Mouse (Mus musculus) kidney, embryonic 15.5 days (tissue): ENCODE measurements around the gene Efcab7. TPM values are rescaled to one million over a fixed set of nuclear protein-coding genes. Genes with fewer than 3 reads are reported as not detected.
A peak's percentile ranks its signal among the peaks of the same experiment; 100 is the strongest.

ENCODE experiments used
- ATAC-seq: fragments of 200-750 bp; cut with Nextera tagmentation; replicated peaks from 2 replicates; pipeline ENCODE4 v1.8.0; 2017; ENCODE audit warnings: moderate TSS enrichment; ENCODE audit not compliant: low FRiP score
- H3K27ac ChIP-seq: fragments of 300-500 bp; sonication (generic); 2 replicates; pipeline ENCODE4 v1.5.1; 2015; ENCODE audit warnings: mild to moderate bottlenecking, inconsistent platforms
- H3K27me3 ChIP-seq: fragments of 300-500 bp; sonication (generic); 2 replicates; pipeline ENCODE4 v1.6.1; 2015; ENCODE audit warnings: inconsistent platforms
- H3K36me3 ChIP-seq: fragments of 300-500 bp; sonication (generic); 2 replicates; pipeline ENCODE4 v1.6.1; 2015; ENCODE audit warnings: inconsistent platforms
- H3K4me1 ChIP-seq: fragments of 300-500 bp; sonication (generic); 2 replicates; pipeline ENCODE4 v1.6.1; 2015; ENCODE audit warnings: inconsistent platforms
- H3K4me2 ChIP-seq: fragments of 300-500 bp; sonication (generic); 2 replicates; pipeline ENCODE4 v1.6.1; 2015; ENCODE audit warnings: moderate library complexity, mild to moderate bottlenecking, inconsistent platforms
- H3K4me3 ChIP-seq: fragments of 300-500 bp; sonication (generic); replicated peaks from 2 replicates; pipeline ENCODE4 v1.5.1; 2015; ENCODE audit warnings: mild to moderate bottlenecking, inconsistent platforms
- H3K9ac ChIP-seq: fragments of 300-500 bp; sonication (generic); 2 replicates; pipeline ENCODE4 v1.6.1; 2015; ENCODE audit warnings: mild to moderate bottlenecking, inconsistent platforms
- H3K9me3 ChIP-seq: fragments of 300-500 bp; sonication (generic); replicated peaks from 2 replicates; pipeline ENCODE4 v1.6.1; 2016; ENCODE audit warnings: inconsistent platforms
- WGBS: fragments of 180-500 bp; shearing (Covaris S2); methylation state at CpG from one replicate; pipeline ENCODE4 v1.1.7; 2015; ENCODE audit warnings: mixed read lengths; 5-methylcytosine and 5-hydroxymethylcytosine counted together
- polyA plus RNA-seq: library from polyadenylated mRNA; unstranded; fragments of >200 nt; fragmentation: Nextera tagmentation; extraction: Ambion mirVana; gene quantifications from 2 replicates; pipeline ENCODE4 v1.2.1, GENCODE M21; 2015

The Efcab7 gene
- polyA plus RNA-seq, result 21.3 and 24.1 TPM in 2 replicates

DNA sequence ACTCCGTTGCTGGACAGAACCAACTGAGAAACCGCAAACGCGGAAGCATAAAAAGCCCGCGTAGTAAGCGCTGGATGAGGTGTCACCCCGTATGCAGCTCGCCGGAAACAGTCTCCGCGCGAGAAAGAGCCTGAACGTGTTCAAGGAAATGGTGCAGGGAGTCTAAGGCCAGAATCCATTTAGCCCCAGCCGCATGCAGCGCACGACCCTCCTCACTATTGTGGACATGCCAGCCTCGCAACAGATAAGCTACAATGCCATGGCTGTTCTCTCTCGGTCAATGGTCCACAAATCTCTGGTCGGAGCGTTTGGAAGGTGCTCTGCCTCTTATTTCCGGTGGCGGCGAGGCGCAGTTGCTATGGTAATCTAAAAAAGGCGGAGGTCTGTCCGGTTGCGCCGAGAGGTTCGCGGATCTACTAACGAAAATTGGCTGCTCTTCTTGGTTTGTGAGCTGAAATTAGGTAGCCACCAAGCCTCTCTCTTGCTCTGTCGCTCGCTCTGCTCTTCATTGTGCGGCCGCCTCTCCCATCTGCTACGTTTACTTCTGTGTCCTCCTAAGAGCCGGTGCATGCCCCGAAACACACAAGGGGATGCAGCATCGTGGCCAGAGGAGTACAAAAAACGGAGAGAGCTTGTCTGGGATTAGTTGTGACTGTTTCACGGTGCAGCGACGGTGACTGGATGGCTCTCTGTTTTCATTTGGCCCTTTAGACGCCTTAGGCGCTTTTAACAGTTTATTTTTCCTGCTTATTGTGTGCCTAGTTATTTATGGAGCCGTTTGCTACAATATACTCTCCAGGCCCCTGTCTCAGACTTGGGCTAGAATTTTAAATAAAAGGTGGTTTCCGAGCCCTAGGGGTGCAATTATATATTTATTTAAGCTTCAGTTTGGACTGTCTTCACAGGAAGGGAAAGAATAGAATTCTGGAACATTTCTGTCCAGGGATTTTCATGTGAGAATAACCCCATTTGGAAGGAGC, at the start of gene Efcab7:
Efcab7 (plus strand) TSS at position 105 of the 980 bp plus-strand sequence.
- peak within 1 kb of the TSS; percentile 75 for H3K4me2 ChIP-seq
- ATAC-seq, result peak; percentile 95
- 0 out of 2 replicates have a peak, but pooled peaks cover 6% of the 10 kb centered on the region for H3K36me3 ChIP-seq
- no peaks in the 10 kb centered on the region for H3K27me3 ChIP-seq
- peak within 1 kb of the TSS; percentile 73 for H3K9ac ChIP-seq
- no peaks in the 10 kb centered on the region for H3K9me3 ChIP-seq
- peak within 1 kb of the TSS; percentile 85 for H3K4me3 ChIP-seq
- H3K27ac ChIP-seq, result peak within 1 kb of the TSS; percentile 93
- peaks cover 12% of the 10 kb centered on the region for H3K4me1 ChIP-seq
- under 1% methylated on average over 48 of the region's 48 CpGs for WGBS

DNA sequence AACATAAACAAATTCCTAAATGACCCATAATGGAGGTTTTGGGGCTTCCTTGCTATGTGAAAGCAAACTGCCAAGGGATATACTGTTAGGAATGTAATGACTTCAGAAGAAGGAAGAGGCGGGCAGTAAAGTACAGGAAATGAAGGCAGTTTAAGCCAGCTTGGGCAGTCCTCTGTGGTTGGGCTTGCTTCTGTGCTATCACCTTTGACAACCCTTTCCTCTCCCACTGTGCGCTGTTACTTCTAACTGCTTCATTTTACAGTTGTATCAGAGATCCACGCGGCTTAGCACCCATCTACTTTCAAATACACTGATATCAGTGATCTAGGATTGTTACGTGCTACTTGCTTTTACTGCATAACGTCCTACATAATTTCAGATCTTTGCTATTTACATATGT, 36.6 kb upstream of the Efcab7 start:
- no peak overlapping the region for H3K27ac ChIP-seq
- WGBS, result 84% methylated on average over 6 of the region's 6 CpGs
- no peaks in the 10 kb centered on the region for H3K27me3 ChIP-seq
- no peaks in the 10 kb centered on the region for H3K9me3 ChIP-seq
- H3K4me2 ChIP-seq, result no peak overlapping the region
- H3K4me3 ChIP-seq, result no peak overlapping the region
- no peaks in the 10 kb centered on the region for H3K4me1 ChIP-seq
- peaks cover 10% of the 10 kb centered on the region; the same call in 1 of the 2 replicates for H3K36me3 ChIP-seq
- ATAC-seq, result no peak
- no peak overlapping the region for H3K9ac ChIP-seq

DNA sequence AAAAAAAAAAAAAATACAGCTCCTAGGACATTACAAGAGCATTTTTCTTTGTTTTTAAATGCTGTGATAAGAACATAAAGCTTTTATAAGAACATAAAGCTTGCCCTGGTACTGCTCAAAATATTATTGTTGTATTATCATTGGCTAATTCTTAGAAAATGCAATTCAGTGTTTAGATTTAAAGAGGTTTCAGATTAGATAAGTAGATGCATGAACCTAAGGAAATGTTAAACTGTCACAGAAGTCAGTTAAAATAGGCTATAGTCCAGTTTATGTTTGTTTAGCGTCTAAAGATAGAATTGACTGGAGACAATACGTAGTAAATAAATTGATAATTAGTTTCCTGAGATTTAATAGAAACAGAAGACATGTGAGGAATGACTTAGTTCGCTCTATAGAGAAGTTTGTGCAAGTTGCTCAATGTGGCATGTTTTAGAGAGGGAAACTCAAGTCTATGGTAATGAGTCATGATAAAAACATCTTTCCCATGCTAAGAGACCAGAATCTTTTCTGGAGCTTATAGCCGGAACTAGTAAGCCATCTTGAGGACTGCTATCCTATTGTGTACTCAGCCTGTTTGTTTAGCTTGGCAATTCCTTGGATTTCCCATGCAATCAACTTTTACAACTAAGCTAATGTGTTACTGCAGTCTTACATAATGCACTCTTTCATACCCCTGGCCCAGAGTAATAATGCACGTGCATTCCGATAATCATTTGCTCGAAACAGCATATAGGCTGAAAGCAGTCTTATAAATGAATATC, 12.1 kb upstream of the Efcab7 start:
- Histone ChIP-seq H3K27ac (no peak overlapping the region), H3K4me1 (no peaks in the 10 kb centered on the region), H3K4me3 (no peak overlapping the region), H3K9ac (no peak overlapping the region), H3K4me2 (no peak overlapping the region), H3K36me3 (no peaks in the 10 kb centered on the region), H3K27me3 (no peaks in the 10 kb centered on the region), H3K9me3 (no peaks in the 10 kb centered on the region)
- no peak for ATAC-seq
- WGBS, result 83% methylated on average over 7 of the region's 7 CpGs

DNA sequence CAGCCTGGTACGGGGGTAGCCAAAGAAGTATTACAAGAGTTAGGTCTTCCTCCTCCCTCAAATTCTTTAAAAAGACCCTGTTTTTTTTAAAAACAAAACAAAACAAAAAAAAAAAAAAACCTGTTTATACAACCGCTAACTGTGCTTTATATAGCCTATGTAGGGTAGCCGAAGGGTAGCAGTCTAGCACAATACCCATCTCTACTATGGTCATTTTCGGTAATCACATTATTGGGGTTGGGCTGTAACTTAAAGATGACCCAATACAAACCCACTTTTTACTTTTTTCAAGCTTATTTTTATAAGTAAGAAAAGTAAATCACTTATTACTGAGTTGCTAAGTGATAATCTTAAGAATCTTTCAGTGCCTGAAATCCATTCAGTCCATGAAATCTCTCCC, 661 bp upstream of the Efcab7 start:
- H3K4me2 ChIP-seq, result peak overlapping the region; percentile 75
- peaks cover 12% of the 10 kb centered on the region for H3K4me1 ChIP-seq
- peak overlapping the region; percentile 73; the same call in 1 of the 2 replicates for H3K9ac ChIP-seq
- no peak for ATAC-seq
- H3K4me3 ChIP-seq, result peak overlapping the region; percentile 85
- 47% methylated on average over 4 of the region's 4 CpGs for WGBS
- 0 out of 2 replicates have a peak, but pooled peaks cover 6% of the 10 kb centered on the region for H3K36me3 ChIP-seq
- no peaks in the 10 kb centered on the region for H3K9me3 ChIP-seq
- no peak overlapping the region for H3K27ac ChIP-seq
- H3K27me3 ChIP-seq, result no peaks in the 10 kb centered on the region

DNA sequence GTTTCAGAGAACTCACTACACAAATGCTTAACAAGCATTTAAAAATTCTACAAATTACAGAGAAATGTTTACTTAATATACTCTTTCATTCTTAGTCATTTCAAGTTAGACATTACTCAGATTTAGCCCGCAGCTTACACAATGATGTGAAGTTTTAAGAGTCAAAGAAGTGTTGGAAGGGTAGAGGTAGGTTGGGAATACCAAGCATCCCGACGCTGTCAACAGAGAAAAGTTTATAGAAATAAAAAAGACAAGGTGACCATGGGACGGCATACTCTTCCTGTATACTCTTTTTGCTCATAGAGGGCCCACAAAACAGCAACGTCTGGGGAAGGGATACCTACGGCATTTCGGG, 282 bp upstream of the Efcab7 start:
- no peak for ATAC-seq
- peak overlapping the region; percentile 85 for H3K4me3 ChIP-seq
- H3K27ac ChIP-seq, result 0 out of 2 replicates have a peak overlapping the region, but pooled peaks have one; percentile 93
- no peaks in the 10 kb centered on the region for H3K9me3 ChIP-seq
- peak overlapping the region; percentile 73 for H3K9ac ChIP-seq
- peaks cover 12% of the 10 kb centered on the region for H3K4me1 ChIP-seq
- H3K27me3 ChIP-seq, result no peaks in the 10 kb centered on the region
- WGBS, result under 1% methylated on average over 7 of the region's 7 CpGs
- 0 out of 2 replicates have a peak, but pooled peaks cover 6% of the 10 kb centered on the region for H3K36me3 ChIP-seq
- H3K4me2 ChIP-seq, result peak overlapping the region; percentile 75

DNA sequence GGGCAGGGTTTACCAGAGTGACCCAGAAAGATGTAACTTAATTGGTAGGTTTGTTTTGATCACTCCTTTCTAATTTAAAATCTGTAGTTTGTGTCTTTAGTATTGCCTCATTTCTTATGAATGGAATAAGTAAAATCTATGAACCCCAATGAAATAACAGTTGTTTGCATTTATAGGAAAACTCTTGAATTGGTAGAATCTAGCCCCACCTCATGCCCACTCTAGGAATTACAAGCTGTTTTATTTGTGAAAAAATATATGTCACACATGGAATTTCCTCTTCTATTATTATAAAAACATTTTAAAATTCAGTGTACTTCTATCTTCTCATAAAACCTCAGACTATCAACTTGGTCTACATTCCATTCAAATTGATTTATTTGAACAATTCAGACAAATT, 52.9 kb downstream of the Efcab7 start:
- H3K27me3 ChIP-seq, result no peaks in the 10 kb centered on the region
- no peaks in the 10 kb centered on the region for H3K9me3 ChIP-seq
- H3K9ac ChIP-seq, result no peak overlapping the region
- H3K36me3 ChIP-seq, result 0 out of 2 replicates have a peak, but pooled peaks cover 6% of the 10 kb centered on the region
- no peak overlapping the region for H3K27ac ChIP-seq
- no peaks in the 10 kb centered on the region for H3K4me1 ChIP-seq
- ATAC-seq, result no peak
- H3K4me3 ChIP-seq, result no peak overlapping the region
- H3K4me2 ChIP-seq, result no peak overlapping the region

DNA sequence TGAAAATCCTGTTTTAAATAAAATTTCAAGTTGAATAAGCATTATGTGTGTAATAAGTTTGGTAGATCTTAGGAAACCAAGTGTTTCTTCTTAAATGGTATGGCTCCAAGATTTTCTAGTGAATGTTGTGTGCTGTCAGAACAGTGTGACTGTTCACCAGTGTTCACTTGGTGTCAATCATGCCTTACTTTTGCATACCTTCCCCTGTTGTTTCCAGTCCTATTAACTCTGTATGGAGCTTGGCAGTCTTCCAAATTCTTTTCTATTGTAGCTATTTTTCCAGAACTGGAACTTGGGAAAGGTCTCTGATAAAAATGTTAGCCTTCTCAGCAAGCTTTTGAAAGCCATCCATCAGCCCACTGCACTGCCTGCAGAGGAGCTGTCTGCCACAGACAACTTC, 53.4 kb downstream of the Efcab7 start:
- ATAC-seq, result no peak
- H3K4me3 ChIP-seq, result no peak overlapping the region
- no peak overlapping the region for H3K9ac ChIP-seq
- no peak overlapping the region for H3K27ac ChIP-seq
- H3K9me3 ChIP-seq, result no peaks in the 10 kb centered on the region
- no peaks in the 10 kb centered on the region for H3K4me1 ChIP-seq
- H3K36me3 ChIP-seq, result 0 out of 2 replicates have a peak, but pooled peaks cover 6% of the 10 kb centered on the region
- H3K27me3 ChIP-seq, result no peaks in the 10 kb centered on the region
- H3K4me2 ChIP-seq, result no peak overlapping the region

DNA sequence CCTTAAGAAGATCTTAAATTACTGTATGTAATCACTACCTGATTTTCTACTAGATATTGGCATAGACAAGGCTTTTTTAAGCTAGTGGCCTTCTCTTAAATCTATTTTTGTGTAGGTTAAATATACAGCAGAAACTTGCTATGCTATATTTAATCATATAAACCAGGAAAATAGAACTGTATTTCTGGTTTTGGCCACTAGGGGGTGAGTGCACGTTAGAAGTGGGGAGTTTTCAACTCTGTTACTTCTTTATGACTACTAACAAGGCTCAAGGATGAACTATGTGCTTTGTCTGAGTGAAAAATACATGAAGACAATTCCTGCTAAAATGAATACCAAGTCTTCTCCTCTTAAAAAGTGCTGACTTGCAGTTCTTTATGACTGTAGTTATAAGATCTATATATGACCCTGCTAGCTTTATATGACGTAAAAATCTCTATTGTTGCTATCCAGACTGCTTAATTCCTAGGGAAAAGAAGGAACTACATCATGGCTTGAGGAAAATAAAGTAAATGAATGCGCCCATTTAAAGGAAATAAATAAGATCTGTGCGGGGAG, 85.0 kb downstream of the Efcab7 start:
- no peak overlapping the region for H3K27ac ChIP-seq
- ATAC-seq, result no peak
- H3K9ac ChIP-seq, result no peak overlapping the region
- peaks cover 10% of the 10 kb centered on the region; the same call in 1 of the 2 replicates for H3K36me3 ChIP-seq
- no peaks in the 10 kb centered on the region for H3K27me3 ChIP-seq
- H3K4me1 ChIP-seq, result no peaks in the 10 kb centered on the region
- H3K9me3 ChIP-seq, result no peaks in the 10 kb centered on the region
- H3K4me2 ChIP-seq, result no peak overlapping the region
- WGBS, result 69% methylated on average over 4 of the region's 4 CpGs
- H3K4me3 ChIP-seq, result no peak overlapping the region

DNA sequence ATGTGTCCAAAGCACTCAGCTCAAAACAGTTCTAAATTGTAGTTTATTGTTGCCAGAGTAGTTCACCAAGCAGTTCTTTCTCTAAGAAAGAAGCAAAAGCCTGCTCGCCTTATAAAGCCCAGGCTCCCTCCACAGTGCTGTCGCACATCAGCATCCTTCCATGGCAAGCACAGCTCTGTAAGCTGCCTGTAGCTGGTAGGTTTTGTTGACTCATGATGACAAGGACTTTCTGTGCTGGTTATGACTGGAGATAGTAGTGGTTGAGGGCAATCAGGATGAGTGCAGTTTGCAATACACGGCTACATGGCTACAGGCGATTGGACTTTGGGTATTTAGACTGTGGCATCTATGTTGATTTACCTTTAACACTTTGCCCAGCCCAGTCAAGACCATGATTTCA, 97.4 kb downstream of the Efcab7 start:
- 89% methylated on average over 4 of the region's 4 CpGs for WGBS
- H3K27me3 ChIP-seq, result no peaks in the 10 kb centered on the region
- H3K4me1 ChIP-seq, result peaks cover 14% of the 10 kb centered on the region
- ATAC-seq, result no peak
- no peak overlapping the region for H3K4me2 ChIP-seq
- no peak overlapping the region for H3K27ac ChIP-seq
- no peaks in the 10 kb centered on the region for H3K9me3 ChIP-seq
- no peak overlapping the region for H3K9ac ChIP-seq
- no peaks in the 10 kb centered on the region for H3K36me3 ChIP-seq
- H3K4me3 ChIP-seq, result no peak overlapping the region

DNA sequence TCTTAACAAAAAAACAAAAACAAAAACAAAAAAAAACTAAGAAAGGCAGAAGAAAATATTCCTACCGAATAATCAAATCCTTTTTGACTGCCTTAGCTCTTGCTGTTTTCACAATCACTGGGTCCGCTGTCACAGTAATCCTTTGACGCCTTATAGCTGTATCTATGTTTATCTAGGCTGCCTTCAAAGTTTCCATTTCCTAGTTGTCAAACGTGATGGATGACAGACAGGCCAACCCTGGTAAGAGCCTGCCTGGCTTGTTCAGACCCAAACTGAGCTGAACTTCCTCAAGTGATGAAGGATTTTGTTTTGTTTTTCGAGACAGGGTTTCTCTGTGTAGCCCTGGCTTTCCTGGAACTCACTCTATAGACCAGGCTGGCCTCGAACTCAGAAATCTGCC, 99.5 kb downstream of the Efcab7 start:
- 57% methylated on average over 6 of the region's 6 CpGs for WGBS
- no peak for ATAC-seq

DNA sequence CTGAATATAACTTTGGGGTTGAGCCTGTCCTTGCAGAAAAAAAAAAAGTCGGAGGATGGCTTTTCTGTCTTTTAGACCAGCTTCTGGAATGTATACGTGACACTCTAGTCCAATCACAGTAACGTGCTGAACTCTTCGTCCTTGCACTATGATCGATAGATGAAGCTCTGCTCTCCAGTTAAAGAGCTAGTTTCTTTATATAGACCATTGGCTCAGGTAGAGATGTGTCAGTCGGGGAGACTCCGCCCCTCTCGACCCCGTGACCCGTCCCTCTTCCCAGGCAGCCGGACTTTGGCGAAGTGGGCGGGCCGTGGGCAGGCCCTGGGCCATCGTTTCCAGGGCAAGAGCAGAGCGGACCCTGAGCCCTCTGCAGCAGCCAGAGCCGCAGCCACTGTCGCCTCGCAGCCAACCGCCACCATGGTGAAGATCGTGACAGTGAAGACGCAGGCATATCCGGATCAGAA, 100.2 kb downstream of the Efcab7 start, which contains the start of gene Pgm1:
Pgm1 (plus strand) TSS at position 266 of the 464 bp plus-strand sequence.
- H3K27me3 ChIP-seq, result no peaks in the 10 kb centered on the region
- peak within 1 kb of the TSS; percentile 70 for H3K4me3 ChIP-seq
- H3K27ac ChIP-seq, result peak within 1 kb of the TSS; percentile 94
- peaks cover 14% of the 10 kb centered on the region for H3K4me1 ChIP-seq
- no peaks in the 10 kb centered on the region for H3K9me3 ChIP-seq
- no peaks in the 10 kb centered on the region for H3K36me3 ChIP-seq
- 5% methylated on average over 23 of the region's 23 CpGs for WGBS
- peak; percentile 94 for ATAC-seq
- peak within 1 kb of the TSS; percentile 94 for H3K4me2 ChIP-seq
- H3K9ac ChIP-seq, result peak within 1 kb of the TSS; percentile 59

More for the DNA sequence above, 99.5 kb downstream of the Efcab7 start:
- Histone ChIP-seq H3K9me3 (no peaks in the 10 kb centered on the region), H3K27ac (no peak overlapping the region), H3K4me2 (peak overlapping the region; percentile 94), H3K36me3 (no peaks in the 10 kb centered on the region), H3K9ac (no peak overlapping the region), H3K4me3 (no peak overlapping the region), H3K27me3 (no peaks in the 10 kb centered on the region), H3K4me1 (peaks cover 14% of the 10 kb centered on the region)
